Mouse (Mus musculus): ENCODE data around the gene Mtfr1l. TPM values are rescaled to one million over a fixed set of nuclear protein-coding genes. Genes with fewer than 3 reads are reported as not detected.

Mtfr1l gene
- polyA plus RNA-seq, 1 experiment from 2014 or later: 135 TPM

DNA sequence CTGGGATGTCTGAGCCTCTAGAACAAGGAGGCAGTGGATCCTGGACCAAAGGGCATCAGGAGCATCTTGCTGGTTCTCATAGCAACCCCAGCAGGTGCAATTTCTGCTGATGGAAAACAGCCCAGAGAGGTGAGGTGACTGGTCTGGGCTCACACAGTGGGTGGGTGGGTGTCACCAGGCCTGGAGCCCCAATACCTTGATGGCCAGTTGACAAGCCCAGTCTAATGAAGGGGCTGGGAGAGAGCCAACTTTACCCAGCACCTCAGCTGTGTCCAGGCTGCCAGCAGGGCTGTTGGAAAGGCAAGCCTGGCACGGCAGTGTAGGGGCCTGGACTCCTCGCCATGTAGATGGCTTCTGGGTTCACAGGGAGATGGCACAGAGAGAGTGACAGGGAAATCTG is 26.8 kb upstream of the Mtfr1l start:
- no peaks in the 10 kb centered on the region for H3K36me3 ChIP-seq (ENCODE audit: control insufficient read depth, insufficient read depth, low read length)
- no peak overlapping the region for H3K27ac ChIP-seq (ENCODE audit: low read depth, low read length)
- H3K9me3 ChIP-seq (ENCODE audit: control insufficient read depth, low read length): no peaks in the 10 kb centered on the region
- H3K4me3 ChIP-seq (ENCODE audit: low read depth, low read length): no peak overlapping the region
- 86% methylated on average over 2 of the region's 2 CpGs for WGBS
- H3K27me3 ChIP-seq (ENCODE audit: control insufficient read depth, insufficient read depth, low read length): no peaks in the 10 kb centered on the region
- H3K4me1 ChIP-seq (replicated peaks; ENCODE audit: control insufficient read depth, insufficient read depth, low read length): peaks cover 4% of the 10 kb centered on the region; the same call in 1 of the 2 replicates
- ATAC-seq (replicated peaks; ENCODE audit: low FRiP score) (no peak), DNase-seq (ENCODE audit: low spot score) (no peak)
- no peak overlapping the region for H3K4me2 ChIP-seq (ENCODE audit: low read depth, low read length, severe bottlenecking)
- no peak overlapping the region for H3K9ac ChIP-seq (ENCODE audit: low read length)

DNA sequence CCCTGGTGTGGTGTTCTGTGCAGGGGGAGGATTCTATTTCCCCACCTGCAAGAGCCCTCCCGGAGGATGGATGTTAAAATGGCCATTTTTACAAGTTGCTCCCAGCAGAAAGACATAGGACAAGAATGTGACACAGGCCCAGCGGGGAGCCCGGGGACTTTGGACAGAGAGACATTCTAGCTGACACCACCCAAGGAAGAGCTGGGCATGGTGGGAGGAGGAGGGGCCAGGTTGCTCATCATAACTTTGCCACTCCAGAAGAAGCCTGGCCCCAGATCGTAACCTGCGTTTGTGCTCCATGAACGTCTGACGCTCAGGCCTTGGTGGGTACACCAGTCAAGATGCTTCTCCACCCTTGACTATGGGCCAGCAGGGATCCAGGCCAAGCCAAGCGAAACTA is 25.5 kb upstream of the Mtfr1l start:
- H3K27ac ChIP-seq (ENCODE audit: low read depth, low read length): no peak overlapping the region
- no peak overlapping the region for H3K4me2 ChIP-seq (ENCODE audit: low read depth, low read length, severe bottlenecking)
- no peaks in the 10 kb centered on the region for H3K27me3 ChIP-seq (ENCODE audit: control insufficient read depth, insufficient read depth, low read length)
- no peak overlapping the region for H3K4me3 ChIP-seq (ENCODE audit: low read depth, low read length)
- H3K9ac ChIP-seq (ENCODE audit: low read length): no peak overlapping the region
- no peaks in the 10 kb centered on the region for H3K36me3 ChIP-seq (ENCODE audit: control insufficient read depth, insufficient read depth, low read length)
- peaks cover 4% of the 10 kb centered on the region; the same call in 1 of the 2 replicates for H3K4me1 ChIP-seq (replicated peaks; ENCODE audit: control insufficient read depth, insufficient read depth, low read length)
- ATAC-seq (replicated peaks; ENCODE audit: low FRiP score) (no peak), DNase-seq (ENCODE audit: low spot score) (no peak)
- WGBS: 96% methylated on average over 8 of the region's 8 CpGs
- no peaks in the 10 kb centered on the region for H3K9me3 ChIP-seq (ENCODE audit: control insufficient read depth, low read length)

GRCm38 (mm10) chr4:134559154-134559553 is 24.0 kb upstream of the Mtfr1l start:
- 90% methylated on average over 7 of the region's 7 CpGs for WGBS
- ATAC-seq (replicated peaks; ENCODE audit: low FRiP score): no peak
- Histone ChIP-seq H3K9me3 (ENCODE audit: control insufficient read depth, low read length) (no peaks in the 10 kb centered on the region), H3K4me3 (ENCODE audit: low read depth, low read length) (no peak overlapping the region), H3K36me3 (ENCODE audit: control insufficient read depth, insufficient read depth, low read length) (no peaks in the 10 kb centered on the region), H3K9ac (ENCODE audit: low read length) (no peak overlapping the region), H3K27me3 (ENCODE audit: control insufficient read depth, insufficient read depth, low read length) (no peaks in the 10 kb centered on the region), H3K4me1 (replicated peaks; ENCODE audit: control insufficient read depth, insufficient read depth, low read length) (peaks cover 4% of the 10 kb centered on the region; the same call in 1 of the 2 replicates), H3K27ac (ENCODE audit: low read depth, low read length) (no peak overlapping the region), H3K4me2 (ENCODE audit: low read depth, low read length, severe bottlenecking) (no peak overlapping the region)
- no peak for DNase-seq (ENCODE audit: low spot score)

GRCm38 (mm10) chr4:134558570-134559113 is 23.5 kb upstream of the Mtfr1l start:
- Histone ChIP-seq H3K4me2 (ENCODE audit: low read depth, low read length, severe bottlenecking) (no peak overlapping the region), H3K27me3 (ENCODE audit: control insufficient read depth, insufficient read depth, low read length) (no peaks in the 10 kb centered on the region), H3K9me3 (ENCODE audit: control insufficient read depth, low read length) (no peaks in the 10 kb centered on the region), H3K27ac (ENCODE audit: low read depth, low read length) (no peak overlapping the region), H3K4me1 (replicated peaks; ENCODE audit: control insufficient read depth, insufficient read depth, low read length) (peaks cover 4% of the 10 kb centered on the region; the same call in 1 of the 2 replicates), H3K36me3 (ENCODE audit: control insufficient read depth, insufficient read depth, low read length) (no peaks in the 10 kb centered on the region), H3K9ac (ENCODE audit: low read length) (no peak overlapping the region), H3K4me3 (ENCODE audit: low read depth, low read length) (no peak overlapping the region)
- DNase-seq (ENCODE audit: low spot score) (no peak), ATAC-seq (replicated peaks; ENCODE audit: low FRiP score) (no peak)
- 64% methylated on average over 9 of the region's 9 CpGs for WGBS

DNA sequence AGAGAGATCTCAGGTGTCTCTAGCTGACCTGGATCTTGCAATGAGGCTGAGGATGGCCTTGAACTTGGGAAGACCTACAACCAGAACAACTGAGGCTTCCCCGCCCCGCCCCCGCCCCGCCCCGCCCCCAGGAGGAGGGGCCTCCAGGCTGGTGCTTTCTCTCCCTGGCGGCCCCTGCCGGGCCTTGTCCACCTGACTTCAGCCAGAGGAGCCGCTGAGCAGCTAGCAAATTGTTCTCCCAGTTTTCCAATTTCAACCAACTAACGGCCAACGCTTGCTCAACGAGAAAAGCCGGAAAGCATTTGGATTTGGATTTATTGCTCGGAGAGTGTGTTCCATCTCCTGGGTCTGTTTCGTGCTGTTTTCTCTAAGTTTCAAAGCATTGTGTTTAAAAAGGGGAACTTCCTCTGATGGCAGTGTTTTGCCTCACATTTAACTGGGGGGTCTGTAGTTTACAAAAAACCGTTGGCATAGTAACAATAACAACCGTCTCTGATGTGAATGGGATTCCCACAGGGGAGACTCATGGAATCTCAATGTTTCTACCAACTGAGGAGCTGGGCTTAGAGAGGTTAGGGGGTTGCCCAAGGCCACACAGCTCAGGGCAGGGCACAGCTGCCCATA is 22.6 kb upstream of the Mtfr1l start:
- peak; percentile 68 for DNase-seq (ENCODE audit: low spot score)
- Histone ChIP-seq H3K36me3 (ENCODE audit: control insufficient read depth, insufficient read depth, low read length) (no peaks in the 10 kb centered on the region), H3K4me2 (ENCODE audit: low read depth, low read length, severe bottlenecking) (no peak overlapping the region), H3K9me3 (ENCODE audit: control insufficient read depth, low read length) (no peaks in the 10 kb centered on the region), H3K27ac (ENCODE audit: low read depth, low read length) (no peak overlapping the region), H3K4me1 (replicated peaks; ENCODE audit: control insufficient read depth, insufficient read depth, low read length) (peaks cover 4% of the 10 kb centered on the region; the same call in 1 of the 2 replicates), H3K4me3 (ENCODE audit: low read depth, low read length) (no peak overlapping the region), H3K27me3 (ENCODE audit: control insufficient read depth, insufficient read depth, low read length) (no peaks in the 10 kb centered on the region), H3K9ac (ENCODE audit: low read length) (no peak overlapping the region; the same call in 1 of the 2 replicates)
- ATAC-seq (replicated peaks; ENCODE audit: low FRiP score): no peak
- 15% methylated on average over 16 of the region's 16 CpGs for WGBS

GRCm38 (mm10) chr4:134555956-134556580 is 20.9 kb upstream of the Mtfr1l start:
- H3K36me3 ChIP-seq (ENCODE audit: control insufficient read depth, insufficient read depth, low read length): no peaks in the 10 kb centered on the region
- DNase-seq (ENCODE audit: low spot score) (peak; percentile 74), ATAC-seq (replicated peaks; ENCODE audit: low FRiP score) (no peak)
- no peaks in the 10 kb centered on the region for H3K9me3 ChIP-seq (ENCODE audit: control insufficient read depth, low read length)
- H3K4me2 ChIP-seq (ENCODE audit: low read depth, low read length, severe bottlenecking): no peak overlapping the region
- H3K4me3 ChIP-seq (ENCODE audit: low read depth, low read length): no peak overlapping the region
- WGBS: 69% methylated on average over 8 of the region's 8 CpGs
- no peak overlapping the region for H3K9ac ChIP-seq (ENCODE audit: low read length)
- peaks cover 8% of the 10 kb centered on the region for H3K4me1 ChIP-seq (replicated peaks; ENCODE audit: control insufficient read depth, insufficient read depth, low read length)
- no peaks in the 10 kb centered on the region for H3K27me3 ChIP-seq (ENCODE audit: control insufficient read depth, insufficient read depth, low read length)
- H3K27ac ChIP-seq (ENCODE audit: low read depth, low read length): no peak overlapping the region

DNA sequence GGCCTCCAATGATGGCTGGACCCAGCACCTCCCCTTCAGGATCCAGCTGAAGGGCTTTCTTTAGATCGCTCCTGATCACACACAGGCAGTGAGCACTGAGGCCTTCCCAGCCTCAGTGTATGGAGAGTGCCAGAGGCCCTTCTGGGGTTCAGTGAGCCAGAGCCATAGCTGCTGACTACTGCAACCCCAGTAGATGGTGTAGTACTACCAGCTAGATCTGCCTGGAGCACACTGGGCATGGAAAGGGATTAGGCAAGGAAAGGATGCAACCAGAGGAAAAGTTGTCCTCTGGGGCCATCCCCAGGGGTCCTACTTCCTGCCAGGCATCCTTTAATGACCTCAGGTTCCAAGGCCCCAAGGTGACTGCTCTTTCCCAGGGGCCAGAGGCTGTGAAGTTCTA is 18.4 kb upstream of the Mtfr1l start:
- Histone ChIP-seq H3K27me3 (ENCODE audit: control insufficient read depth, insufficient read depth, low read length) (no peaks in the 10 kb centered on the region), H3K9me3 (ENCODE audit: control insufficient read depth, low read length) (peaks cover 6% of the 10 kb centered on the region; the same call in 1 of the 2 replicates), H3K27ac (ENCODE audit: low read depth, low read length) (no peak overlapping the region), H3K4me3 (ENCODE audit: low read depth, low read length) (no peak overlapping the region), H3K4me1 (replicated peaks; ENCODE audit: control insufficient read depth, insufficient read depth, low read length) (peaks cover 10% of the 10 kb centered on the region), H3K9ac (ENCODE audit: low read length) (no peak overlapping the region), H3K36me3 (ENCODE audit: control insufficient read depth, insufficient read depth, low read length) (peaks cover 9% of the 10 kb centered on the region), H3K4me2 (ENCODE audit: low read depth, low read length, severe bottlenecking) (no peak overlapping the region)
- ATAC-seq (replicated peaks; ENCODE audit: low FRiP score) (no peak), DNase-seq (ENCODE audit: low spot score) (no peak)
- 80% methylated on average over 1 of the region's 1 CpGs for WGBS

DNA sequence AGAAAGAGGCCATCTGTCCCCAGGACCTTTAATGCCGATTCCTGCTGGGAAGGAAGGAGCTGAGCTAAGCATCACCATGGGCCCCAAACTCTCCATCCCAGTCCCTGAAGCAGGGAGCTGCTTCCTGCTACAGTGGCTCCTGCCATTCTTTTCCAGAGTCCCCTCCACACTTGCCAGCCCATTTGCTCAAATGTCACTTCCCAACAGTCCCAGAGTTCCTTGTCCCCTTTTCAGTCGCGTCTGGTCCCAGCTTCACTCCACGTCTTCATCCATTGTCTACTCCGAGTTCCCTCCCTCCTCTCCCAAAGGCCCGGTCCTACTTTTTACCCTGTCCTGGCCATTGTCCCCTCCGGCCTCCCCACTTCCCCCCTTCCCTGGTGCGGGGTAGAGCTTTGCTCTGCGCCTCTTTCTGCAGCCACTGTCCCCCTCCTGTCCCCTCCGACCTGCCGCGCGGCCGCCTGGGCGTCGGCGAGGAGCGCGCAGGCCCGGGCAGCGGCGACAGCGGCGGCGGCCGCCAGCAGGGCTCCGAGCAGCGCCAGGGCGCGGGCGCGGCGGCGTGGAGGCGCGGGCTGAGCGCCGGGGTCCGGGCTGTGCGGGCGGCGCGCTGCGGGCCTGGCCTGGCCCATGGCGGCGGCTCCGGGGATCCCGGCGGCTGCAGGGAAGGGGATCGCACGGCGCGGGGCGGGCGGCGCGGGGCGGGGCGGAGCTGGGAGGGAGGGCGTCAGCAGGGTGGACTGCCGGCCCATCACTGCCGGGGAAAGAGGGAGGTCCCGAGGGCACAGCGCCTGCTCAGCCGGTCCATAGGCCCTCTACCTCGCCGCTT is 16.5 kb upstream of the Mtfr1l start, which contains the start of gene Selenon:
Selenon (minus strand) TSS at position 673 of the 823 bp plus-strand sequence.
- Histone ChIP-seq H3K4me3 (ENCODE audit: low read depth, low read length) (peak within 1 kb of the TSS; percentile 80), H3K9ac (ENCODE audit: low read length) (peak within 1 kb of the TSS; percentile 97), H3K27ac (ENCODE audit: low read depth, low read length) (peak within 1 kb of the TSS; percentile 77), H3K27me3 (ENCODE audit: control insufficient read depth, insufficient read depth, low read length) (no peaks in the 10 kb centered on the region), H3K36me3 (ENCODE audit: control insufficient read depth, insufficient read depth, low read length) (peaks cover 9% of the 10 kb centered on the region), H3K4me2 (ENCODE audit: low read depth, low read length, severe bottlenecking) (peak within 1 kb of the TSS; percentile 63), H3K4me1 (replicated peaks; ENCODE audit: control insufficient read depth, insufficient read depth, low read length) (peaks cover 8% of the 10 kb centered on the region), H3K9me3 (ENCODE audit: control insufficient read depth, low read length) (peaks cover 6% of the 10 kb centered on the region; the same call in 1 of the 2 replicates)
- ATAC-seq (replicated peaks; ENCODE audit: low FRiP score) (peak; percentile 89), DNase-seq (ENCODE audit: low spot score) (peak; percentile 89)
- WGBS: under 1% methylated on average over 56 of the region's 67 CpGs

Measured in forebrain, embryonic 11.5 days (tissue).